Mouse (Mus musculus) erythroblast, embryonic 14.5 days (primary cell): ENCODE measurements around the gene Pxdc1.

Experiments
- GATA1 ChIP-seq: IDR thresholded peaks from 2 replicates; pipeline ENCODE4 v1.6.1; 2012; ENCODE audit warnings: low read length, inconsistent platforms, mixed read lengths
- TAL1 ChIP-seq: IDR thresholded peaks from 3 replicates; pipeline ENCODE4 v1.6.1; 2012; ENCODE audit warnings: low read length, inconsistent platforms, mixed read lengths

- no peak for TF ChIP-seq GATA1
- TF ChIP-seq TAL1, result no peak
Observed at GRCm38 (mm10) chr13:34656351-34656750, 3.1 kb upstream of the Pxdc1 start.
